Mouse (Mus musculus): ENCODE results near the gene Sox6. TPM values are rescaled to one million over a fixed set of nuclear protein-coding genes. Genes with fewer than 3 reads are reported as not detected.

Sox6 gene
- polyA plus RNA-seq, 1 experiment from 2014 or later = 20.9 TPM

GRCm38 (mm10) chr7:115568821-115569240 is 469.8 kb downstream of the Sox6 start:
- Histone ChIP-seq H3K27me3 (ENCODE audit: control insufficient read depth, insufficient read depth, low read depth, low read length) (no peaks in the 10 kb centered on the region), H3K36me3 (ENCODE audit: control insufficient read depth, insufficient read depth, low read length) (no peaks in the 10 kb centered on the region), H3K4me2 (ENCODE audit: low read depth, low read length) (no peak overlapping the region), H3K27ac (ENCODE audit: low read length) (no peak overlapping the region), H3K9me3 (ENCODE audit: control insufficient read depth, low read length) (no peaks in the 10 kb centered on the region), H3K9ac (ENCODE audit: low read length) (no peak overlapping the region), H3K4me3 (ENCODE audit: low read length) (no peak overlapping the region), H3K4me1 (replicated peaks; ENCODE audit: control insufficient read depth, insufficient read depth, low read length) (peaks cover 11% of the 10 kb centered on the region)
- ATAC-seq (ENCODE audit: low read depth) = no peak
- WGBS = 41% methylated on average over 9 of the region's 9 CpGs

- no peak overlapping the region for H3K9ac ChIP-seq (ENCODE audit: low read length)
- no peak for ATAC-seq (ENCODE audit: low read depth)
These were observed 470.3 kb downstream of the Sox6 start for GRCm38 (mm10) chr7:115568301-115568700.

GRCm38 (mm10) chr7:115566818-115567217 is 471.8 kb downstream of the Sox6 start:
- no peaks in the 10 kb centered on the region for H3K36me3 ChIP-seq (ENCODE audit: control insufficient read depth, insufficient read depth, low read length)
- H3K4me3 ChIP-seq (ENCODE audit: low read length) = no peak overlapping the region
- H3K4me1 ChIP-seq (replicated peaks; ENCODE audit: control insufficient read depth, insufficient read depth, low read length) = peaks cover 11% of the 10 kb centered on the region
- no peak for ATAC-seq (ENCODE audit: low read depth)
- no peaks in the 10 kb centered on the region for H3K9me3 ChIP-seq (ENCODE audit: control insufficient read depth, low read length)
- 94% methylated on average over 2 of the region's 2 CpGs for WGBS
- no peak overlapping the region for H3K27ac ChIP-seq (ENCODE audit: low read length)
- H3K4me2 ChIP-seq (ENCODE audit: low read depth, low read length) = no peak overlapping the region
- H3K9ac ChIP-seq (ENCODE audit: low read length) = no peak overlapping the region
- no peaks in the 10 kb centered on the region for H3K27me3 ChIP-seq (ENCODE audit: control insufficient read depth, insufficient read depth, low read depth, low read length)

More at GRCm38 (mm10) chr7:115568301-115568700, 470.3 kb downstream of the Sox6 start:
- peaks cover 11% of the 10 kb centered on the region for H3K4me1 ChIP-seq (replicated peaks; ENCODE audit: control insufficient read depth, insufficient read depth, low read length)
- H3K36me3 ChIP-seq (ENCODE audit: control insufficient read depth, insufficient read depth, low read length) = no peaks in the 10 kb centered on the region
- WGBS = 85% methylated on average over 11 of the region's 11 CpGs
- no peak overlapping the region for H3K4me2 ChIP-seq (ENCODE audit: low read depth, low read length)
- H3K27me3 ChIP-seq (ENCODE audit: control insufficient read depth, insufficient read depth, low read depth, low read length) = no peaks in the 10 kb centered on the region
- H3K9me3 ChIP-seq (ENCODE audit: control insufficient read depth, low read length) = no peaks in the 10 kb centered on the region
- H3K4me3 ChIP-seq (ENCODE audit: low read length) = no peak overlapping the region
- no peak overlapping the region for H3K27ac ChIP-seq (ENCODE audit: low read length)

- H3K27ac ChIP-seq (ENCODE audit: low read length) = no peak overlapping the region
- H3K36me3 ChIP-seq (ENCODE audit: control insufficient read depth, insufficient read depth, low read length) = no peaks in the 10 kb centered on the region
- no peak overlapping the region for H3K4me2 ChIP-seq (ENCODE audit: low read depth, low read length)
- H3K9ac ChIP-seq (ENCODE audit: low read length) = no peak overlapping the region
- WGBS = 50% methylated on average over 5 of the region's 5 CpGs
- no peaks in the 10 kb centered on the region for H3K27me3 ChIP-seq (ENCODE audit: control insufficient read depth, insufficient read depth, low read depth, low read length)
- ATAC-seq (ENCODE audit: low read depth) = no peak
- no peak overlapping the region for H3K4me3 ChIP-seq (ENCODE audit: low read length)
- peaks cover 11% of the 10 kb centered on the region for H3K4me1 ChIP-seq (replicated peaks; ENCODE audit: control insufficient read depth, insufficient read depth, low read length)
- no peaks in the 10 kb centered on the region for H3K9me3 ChIP-seq (ENCODE audit: control insufficient read depth, low read length)
These were observed 473.6 kb downstream of the Sox6 start for GRCm38 (mm10) chr7:115565060-115565426.

- Histone ChIP-seq H3K4me2 (ENCODE audit: low read depth, low read length) (no peak overlapping the region), H3K27ac (ENCODE audit: low read length) (no peak overlapping the region), H3K9me3 (ENCODE audit: control insufficient read depth, low read length) (no peaks in the 10 kb centered on the region), H3K4me1 (replicated peaks; ENCODE audit: control insufficient read depth, insufficient read depth, low read length) (peaks cover 11% of the 10 kb centered on the region), H3K27me3 (ENCODE audit: control insufficient read depth, insufficient read depth, low read depth, low read length) (no peaks in the 10 kb centered on the region), H3K36me3 (ENCODE audit: control insufficient read depth, insufficient read depth, low read length) (no peaks in the 10 kb centered on the region), H3K9ac (ENCODE audit: low read length) (no peak overlapping the region), H3K4me3 (ENCODE audit: low read length) (no peak overlapping the region)
- ATAC-seq (ENCODE audit: low read depth) = no peak
- 35% methylated on average over 6 of the region's 6 CpGs for WGBS
These were observed 474.1 kb downstream of the Sox6 start for GRCm38 (mm10) chr7:115564359-115565059.

- ATAC-seq (ENCODE audit: low read depth) = no peak
- Histone ChIP-seq H3K4me1 (replicated peaks; ENCODE audit: control insufficient read depth, insufficient read depth, low read length) (no peaks in the 10 kb centered on the region), H3K9ac (ENCODE audit: low read length) (no peak overlapping the region), H3K27me3 (ENCODE audit: control insufficient read depth, insufficient read depth, low read depth, low read length) (no peaks in the 10 kb centered on the region), H3K36me3 (ENCODE audit: control insufficient read depth, insufficient read depth, low read length) (no peaks in the 10 kb centered on the region), H3K27ac (ENCODE audit: low read length) (no peak overlapping the region), H3K4me2 (ENCODE audit: low read depth, low read length) (no peak overlapping the region), H3K9me3 (ENCODE audit: control insufficient read depth, low read length) (no peaks in the 10 kb centered on the region), H3K4me3 (ENCODE audit: low read length) (no peak overlapping the region)
- WGBS = 53% methylated on average over 3 of the region's 3 CpGs
These were observed 481.9 kb downstream of the Sox6 start for GRCm38 (mm10) chr7:115556677-115557076.

- no peak overlapping the region for H3K27ac ChIP-seq (ENCODE audit: low read length)
- no peak overlapping the region for H3K9ac ChIP-seq (ENCODE audit: low read length)
- H3K36me3 ChIP-seq (ENCODE audit: control insufficient read depth, insufficient read depth, low read length) = no peaks in the 10 kb centered on the region
- no peak for ATAC-seq (ENCODE audit: low read depth)
- no peaks in the 10 kb centered on the region for H3K27me3 ChIP-seq (ENCODE audit: control insufficient read depth, insufficient read depth, low read depth, low read length)
- no peaks in the 10 kb centered on the region for H3K9me3 ChIP-seq (ENCODE audit: control insufficient read depth, low read length)
- H3K4me1 ChIP-seq (replicated peaks; ENCODE audit: control insufficient read depth, insufficient read depth, low read length) = no peaks in the 10 kb centered on the region
- WGBS = 60% methylated on average over 7 of the region's 7 CpGs
- no peak overlapping the region for H3K4me2 ChIP-seq (ENCODE audit: low read depth, low read length)
- no peak overlapping the region for H3K4me3 ChIP-seq (ENCODE audit: low read length)
These were observed 488.3 kb downstream of the Sox6 start for GRCm38 (mm10) chr7:115550197-115550804.

GRCm38 (mm10) chr7:115549670-115550069 is 488.9 kb downstream of the Sox6 start:
- H3K9ac ChIP-seq (ENCODE audit: low read length) = no peak overlapping the region
- no peak overlapping the region for H3K4me3 ChIP-seq (ENCODE audit: low read length)
- no peak overlapping the region for H3K4me2 ChIP-seq (ENCODE audit: low read depth, low read length)
- H3K4me1 ChIP-seq (replicated peaks; ENCODE audit: control insufficient read depth, insufficient read depth, low read length) = no peaks in the 10 kb centered on the region
- no peak overlapping the region for H3K27ac ChIP-seq (ENCODE audit: low read length)
- 77% methylated on average over 4 of the region's 4 CpGs for WGBS
- no peaks in the 10 kb centered on the region for H3K9me3 ChIP-seq (ENCODE audit: control insufficient read depth, low read length)
- ATAC-seq (ENCODE audit: low read depth) = no peak
- H3K36me3 ChIP-seq (ENCODE audit: control insufficient read depth, insufficient read depth, low read length) = no peaks in the 10 kb centered on the region
- no peaks in the 10 kb centered on the region for H3K27me3 ChIP-seq (ENCODE audit: control insufficient read depth, insufficient read depth, low read depth, low read length)

- Histone ChIP-seq H3K9ac (ENCODE audit: low read length) (no peak overlapping the region), H3K4me1 (replicated peaks; ENCODE audit: control insufficient read depth, insufficient read depth, low read length) (no peaks in the 10 kb centered on the region), H3K36me3 (ENCODE audit: control insufficient read depth, insufficient read depth, low read length) (no peaks in the 10 kb centered on the region), H3K4me3 (ENCODE audit: low read length) (no peak overlapping the region), H3K9me3 (ENCODE audit: control insufficient read depth, low read length) (no peaks in the 10 kb centered on the region), H3K4me2 (ENCODE audit: low read depth, low read length) (no peak overlapping the region), H3K27ac (ENCODE audit: low read length) (no peak overlapping the region), H3K27me3 (ENCODE audit: control insufficient read depth, insufficient read depth, low read depth, low read length) (no peaks in the 10 kb centered on the region)
- no peak for ATAC-seq (ENCODE audit: low read depth)
- WGBS = 78% methylated on average over 4 of the region's 4 CpGs
These were observed 492.8 kb downstream of the Sox6 start for GRCm38 (mm10) chr7:115545585-115546374.
